Mouse (Mus musculus) heart, postnatal 0 days (tissue): Measurements from ENCODE around the gene Dgkq. TPM values are rescaled to one million over a fixed set of nuclear protein-coding genes. Genes with fewer than 3 reads are reported as not detected.
A peak's percentile ranks its signal among the peaks of the same experiment; 100 is the strongest.

Source experiments
- ATAC-seq: fragments of 200-750 bp; cut with Nextera tagmentation; 2 replicates; pipeline ENCODE4 v1.8.0; 2017; ENCODE audit warnings: low read depth, moderate number of reproducible peaks, moderate library complexity; ENCODE audit not compliant: insufficient read depth
- DNase-seq: peaks from one replicate; pipeline ENCODE4 v3.0.0-alpha.2; 2016; ENCODE audit warnings: low spot score
- H3K27ac ChIP-seq: fragments of 300-500 bp; sonication (generic); 2 replicates; pipeline ENCODE4 v1.5.1; 2014; ENCODE audit warnings: low read depth, mild to moderate bottlenecking
- H3K27me3 ChIP-seq: fragments of 300-500 bp; sonication (generic); 2 replicates; pipeline ENCODE4 v1.6.1; 2014; ENCODE audit warnings: low read length, mixed read lengths; ENCODE audit not compliant: control insufficient read depth, insufficient read depth
- H3K36me3 ChIP-seq: fragments of 300-500 bp; sonication (generic); replicated peaks from 2 replicates; pipeline ENCODE4 v1.6.1; 2014; ENCODE audit warnings: low read length, mixed read lengths; ENCODE audit not compliant: control insufficient read depth, insufficient read depth
- H3K4me1 ChIP-seq: fragments of 300-500 bp; sonication (generic); 2 replicates; pipeline ENCODE4 v1.6.1; 2014; ENCODE audit warnings: antibody characterized with exemption; ENCODE audit not compliant: control insufficient read depth, insufficient read depth
- H3K4me2 ChIP-seq: fragments of 300-500 bp; sonication (generic); 2 replicates; pipeline ENCODE4 v1.6.1; 2014; ENCODE audit warnings: low read depth, mild to moderate bottlenecking, low read length, moderate library complexity
- H3K4me3 ChIP-seq: fragments of 300-500 bp; sonication (generic); 2 replicates; pipeline ENCODE4 v1.5.1; 2014; ENCODE audit warnings: low read depth, low read length
- H3K9ac ChIP-seq: fragments of 300-500 bp; sonication (generic); replicated peaks from 2 replicates; pipeline ENCODE4 v1.6.1; 2014; ENCODE audit warnings: low read depth, low read length, mixed read lengths
- H3K9me3 ChIP-seq: fragments of 300-500 bp; sonication (generic); replicated peaks from 2 replicates; pipeline ENCODE4 v1.6.1; 2016; ENCODE audit warnings: low read length; ENCODE audit not compliant: control insufficient read depth
- CTCF ChIP-seq: IDR thresholded peaks from 2 replicates; pipeline ENCODE4 v1.5.1; 2016; ENCODE audit warnings: antibody characterized with exemption, control low read depth, low read depth
- EP300 ChIP-seq: IDR thresholded peaks from 2 replicates; pipeline ENCODE4 v1.6.1; 2016; ENCODE audit warnings: antibody characterized with exemption, low read depth
- WGBS: fragments of 180-500 bp; shearing (Covaris S2); extraction: QIAGEN DNeasy Blood & Tissue Kit; methylation state at CpG from one replicate; pipeline ENCODE4 v1.1.7; 2014; 5-methylcytosine and 5-hydroxymethylcytosine counted together
- polyA plus RNA-seq: library from polyadenylated mRNA; unstranded; fragments of >200 nt; fragmentation: Nextera tagmentation; extraction: Ambion mirVana; gene quantifications from 2 replicates; pipeline ENCODE4 v1.2.1, GENCODE M21; 2015
- total RNA-seq: library from RNA; depleted of rRNA; stranded (reverse); fragments of >200 nt; gene quantifications from 2 replicates; pipeline ENCODE4 v1.2.3, GENCODE M21; 2014; ENCODE audit warnings: low replicate concordance

Gene Dgkq
- total and polyA plus RNA-seq, 2 experiments from 2014 or later = 3.0 to 34.7 TPM

- WGBS = 94% methylated on average over 11 of the region's 12 CpGs
- no peaks in the 10 kb centered on the region for H3K9me3 ChIP-seq
- no peaks in the 10 kb centered on the region for H3K27me3 ChIP-seq
- H3K9ac ChIP-seq = no peak overlapping the region
- no peaks in the 10 kb centered on the region for H3K36me3 ChIP-seq
- H3K27ac ChIP-seq = no peak overlapping the region
- DNase-seq (no peak), ATAC-seq (no peak)
- H3K4me1 ChIP-seq = peaks cover 14% of the 10 kb centered on the region; the same call in 1 of the 2 replicates
- H3K4me2 ChIP-seq = no peak overlapping the region
- H3K4me3 ChIP-seq = no peak overlapping the region
- TF ChIP-seq CTCF (no peak), EP300 (no peak)
Observed at GRCm38 (mm10) chr5:108695861-108696260, 26.4 kb upstream of the Dgkq start.

GRCm38 (mm10) chr5:108694352-108695261 is 25.1 kb upstream of the Dgkq start:
- TF ChIP-seq EP300 (no peak), CTCF (no peak)
- Histone ChIP-seq H3K4me2 (peak overlapping the region; percentile 99), H3K27ac (no peak overlapping the region), H3K4me3 (peak overlapping the region; percentile 85), H3K9me3 (no peaks in the 10 kb centered on the region), H3K4me1 (0 out of 2 replicates have a peak, but pooled peaks cover 7% of the 10 kb centered on the region), H3K27me3 (no peaks in the 10 kb centered on the region), H3K36me3 (no peaks in the 10 kb centered on the region), H3K9ac (peak overlapping the region; percentile 71)
- ATAC-seq (peak; percentile 25), DNase-seq (no peak)
- 1% methylated on average over 73 of the region's 99 CpGs for WGBS

- TF ChIP-seq CTCF (no peak), EP300 (no peak)
- DNase-seq (peak; percentile 94), ATAC-seq (peak; percentile 96)
- Histone ChIP-seq H3K27ac (no peak overlapping the region), H3K9me3 (no peaks in the 10 kb centered on the region), H3K4me1 (0 out of 2 replicates have a peak, but pooled peaks cover 6% of the 10 kb centered on the region), H3K4me2 (peak overlapping the region; percentile 99), H3K27me3 (no peaks in the 10 kb centered on the region), H3K4me3 (peak overlapping the region; percentile 85), H3K9ac (peak overlapping the region; percentile 71), H3K36me3 (no peaks in the 10 kb centered on the region)
- WGBS = 1% methylated on average over 40 of the region's 43 CpGs
Observed at GRCm38 (mm10) chr5:108693872-108694288, 24.4 kb upstream of the Dgkq start.

- WGBS = 3% methylated on average over 16 of the region's 18 CpGs
- TF ChIP-seq CTCF (peak; percentile 49), EP300 (no peak)
- Histone ChIP-seq H3K27ac (no peak within 1 kb of the TSS), H3K4me2 (peak within 1 kb of the TSS; percentile 99), H3K4me1 (0 out of 2 replicates have a peak, but pooled peaks cover 6% of the 10 kb centered on the region), H3K9me3 (no peaks in the 10 kb centered on the region), H3K9ac (no peak within 1 kb of the TSS), H3K4me3 (peak within 1 kb of the TSS; percentile 85), H3K36me3 (no peaks in the 10 kb centered on the region), H3K27me3 (no peaks in the 10 kb centered on the region)
- DNase-seq (peak; percentile 19), ATAC-seq (no peak)
Observed at GRCm38 (mm10) chr5:108692271-108692670, 22.8 kb upstream of the Dgkq start, which contains the start of gene Fgfrl1. TSS of gene Fgfrl1 (plus strand) at chr5:108692382.

GRCm38 (mm10) chr5:108691152-108691551 is 21.7 kb upstream of the Dgkq start:
- Histone ChIP-seq H3K9me3 (no peaks in the 10 kb centered on the region), H3K4me2 (no peak overlapping the region), H3K27ac (no peak overlapping the region), H3K27me3 (no peaks in the 10 kb centered on the region), H3K9ac (no peak overlapping the region), H3K4me3 (no peak overlapping the region), H3K36me3 (no peaks in the 10 kb centered on the region), H3K4me1 (0 out of 2 replicates have a peak, but pooled peaks cover 6% of the 10 kb centered on the region)
- DNase-seq (no peak), ATAC-seq (no peak)
- 64% methylated on average over 4 of the region's 4 CpGs for whole genome bisulfite sequencing
- TF ChIP-seq CTCF = no peak; the same call in 1 of the 2 replicates
- TF ChIP-seq EP300 = no peak
